ENCODE assay signal across 7 mouse cellular contexts in genomic region chr11:119219816-119220465, GRCm38 (mm10). TPM values are rescaled to one million over a fixed set of nuclear protein-coding genes. Genes with fewer than 3 reads are reported as not detected.
DNase-seq lines count a peak whose midpoint lies in the region; ATAC-seq and TF ChIP-seq lines count a peak whose summit lies in the region.

No protein-coding gene starts in this region.

- H3K9me3 ChIP-seq in liver, embryonic 12.5 days (replicated peaks), result no peaks in the 10 kb centered on the region

- TF ChIP-seq POLR2A in kidney, adult 2 months (IDR thresholded peaks at IDR 0.05; ENCODE audit: low read depth, low read length), result no peak

- no peak for ATAC-seq in liver, embryonic 12.5 days

- peak overlapping the region; percentile 3 for H3K4me3 ChIP-seq in kidney, adult 2 months (ENCODE audit: insufficient read depth, low read depth, low read length)
- H3K4me3 ChIP-seq in liver, embryonic 12.5 days, result no peak overlapping the region

- intact Hi-C loops in left cerebral cortex, postnatal 25 days (cut with DNase I), result no loop called here

- 33% methylated on average over 17 of the region's 17 CpGs for WGBS in kidney, adult 2 months
- 34% methylated on average over 17 of the region's 17 CpGs for WGBS in liver, embryonic 12.5 days (ENCODE audit: insufficient replicate concordance)

- TF ChIP-seq CTCF in kidney, adult 2 months (conservative IDR thresholded peaks at IDR 0.05; ENCODE audit: insufficient read depth, insufficient read length, low read depth, low read length), result 0 out of 2 replicates have a peak, but pooled peaks have one; percentile 6

- no peaks in the 10 kb centered on the region for H3K36me3 ChIP-seq in kidney, adult 2 months (ENCODE audit: control insufficient read depth, insufficient read depth, low read length)
- no peaks in the 10 kb centered on the region for H3K36me3 ChIP-seq in liver, embryonic 12.5 days

- H3K4me2 ChIP-seq in liver, embryonic 12.5 days, result no peak overlapping the region

- H3K4me1 ChIP-seq in kidney, adult 2 months (ENCODE audit: control insufficient read depth, insufficient read depth, low read length), result peaks cover 24% of the 10 kb centered on the region
- peaks cover 26% of the 10 kb centered on the region for H3K4me1 ChIP-seq in liver, embryonic 12.5 days

- H3K9ac ChIP-seq in liver, embryonic 12.5 days, result no peak overlapping the region

- peak; percentile 62 for DNase-seq in adrenal gland, postnatal 25 days
- peak; percentile 96 to 97 for DNase-seq in cerebellum, postnatal 14 days
- DNase-seq in heart, adult 9 months (ENCODE audit: low spot score in 2 of 2), result peak; percentile 49 to 78
- DNase-seq in kidney, adult 2 months, result peak; percentile 96
- DNase-seq in left cerebral cortex, postnatal 25 days (ENCODE audit: low spot score in 2 of 2), result peak; percentile 42 to 73
- DNase-seq in right cerebral cortex, adult 2 months (ENCODE audit: low spot score in 2 of 2), result peak; percentile 58 to 72

- peak overlapping the region; percentile 67; the same call in 1 of the 2 replicates for H3K27ac ChIP-seq in kidney, adult 2 months (ENCODE audit: insufficient read depth, low read depth, low read length)
- no peak overlapping the region for H3K27ac ChIP-seq in liver, embryonic 12.5 days

- H3K27me3 ChIP-seq in kidney, adult 2 months (replicated peaks; ENCODE audit: control insufficient read depth, insufficient read depth, low read length), result no peaks in the 10 kb centered on the region
- peaks cover 11% of the 10 kb centered on the region for H3K27me3 ChIP-seq in liver, embryonic 12.5 days (replicated peaks)

RNA-seq across cellular contexts. Expression of gene Tbc1d16, which starts 8.4 kb away (rescaled TPM):
- total RNA-seq in adrenal gland, postnatal 25 days (2021), result 12.7 and 14.3 TPM in 2 replicates
- 25.2 and 31.5 TPM in 2 replicates for polyA plus RNA-seq in kidney, adult 2 months (2012; rRNA removed)
- total RNA-seq in left cerebral cortex, postnatal 25 days (2021), result 10 to 100 TPM; 32.1 to 40.9 TPM
- 1.8 and 2.0 TPM in 2 replicates for polyA plus RNA-seq in liver, embryonic 12.5 days (2016; fragmentation: Nextera tagmentation; extraction: Ambion mirVana)

RNA-seq across cellular contexts. Expression of gene Ccdc40, which starts 8.4 kb away (rescaled TPM):
- 0.29 and 1.7 TPM in 2 replicates for total RNA-seq in adrenal gland, postnatal 25 days (2021)
- polyA plus RNA-seq in kidney, adult 2 months (2012; rRNA removed), result 0.27 and 0.30 TPM in 2 replicates
- 1 to 10 TPM in 1 of 2 experiments, under 1 TPM in 1; 0.98 to 1.4 TPM for total RNA-seq in left cerebral cortex, postnatal 25 days (2021)
- polyA plus RNA-seq in liver, embryonic 12.5 days (2016; fragmentation: Nextera tagmentation; extraction: Ambion mirVana), result 1.8 and 2.4 TPM in 2 replicates

RNA-seq across cellular contexts. Expression of gene Gaa, which starts 47.7 kb away (rescaled TPM):
- total RNA-seq in adrenal gland, postnatal 25 days (2021), result 101 and 102 TPM in 2 replicates
- polyA plus RNA-seq in kidney, adult 2 months (2012; rRNA removed), result 152 and 171 TPM in 2 replicates
- 100 to 1,000 TPM; 232 to 233 TPM for total RNA-seq in left cerebral cortex, postnatal 25 days (2021)
- polyA plus RNA-seq in liver, embryonic 12.5 days (2016; fragmentation: Nextera tagmentation; extraction: Ambion mirVana), result 26.4 and 27.3 TPM in 2 replicates
